In the genomic region with DNA sequence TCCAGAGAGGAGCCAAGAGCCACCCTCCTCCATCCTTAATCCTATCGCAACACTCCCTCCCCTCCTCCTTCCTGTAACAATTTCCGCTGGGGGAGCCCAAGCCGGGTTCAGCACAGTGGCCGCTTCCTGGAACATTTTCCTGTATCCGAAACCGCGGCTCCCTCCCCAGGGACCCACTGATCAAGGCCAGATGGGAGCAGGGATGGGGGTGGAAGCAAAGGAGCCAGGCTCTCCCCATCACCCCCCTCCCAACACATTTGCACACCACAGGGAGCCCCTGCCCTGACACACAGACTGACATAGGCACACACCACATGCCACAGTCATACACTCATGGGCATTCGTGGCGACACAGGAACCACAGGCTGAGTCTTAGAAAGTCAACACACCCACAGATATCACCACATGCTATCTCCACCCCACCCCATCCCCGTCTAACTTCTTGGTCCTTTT, we compare ENCODE assay signal across 7 mouse cellular contexts. TPM values are rescaled to one million over a fixed set of nuclear protein-coding genes. Genes with fewer than 3 reads are reported as not detected.
DNase-seq lines count a peak whose midpoint lies in the region; ATAC-seq and TF ChIP-seq lines count a peak whose summit lies in the region.

No protein-coding gene starts in this region.

- WGBS in lung, adult 2 months, result 6% methylated on average over 10 of the region's 10 CpGs
- WGBS in neural tube, embryonic 13.5 days, result 3% methylated on average over 10 of the region's 10 CpGs

- no peaks in the 10 kb centered on the region for H3K36me3 ChIP-seq in neural tube, embryonic 13.5 days

- 0 out of 2 replicates have a peak, but pooled peaks cover 4% of the 10 kb centered on the region for H3K27me3 ChIP-seq in neural tube, embryonic 13.5 days

- no peaks in the 10 kb centered on the region for H3K4me1 ChIP-seq in lung, adult 2 months (ENCODE audit: control insufficient read depth, insufficient read depth, low read length)
- peaks cover 22% of the 10 kb centered on the region for H3K4me1 ChIP-seq in neural tube, embryonic 13.5 days (replicated peaks)

- no peak for TF ChIP-seq CTCF in lung, adult 2 months (IDR thresholded peaks at IDR 0.05; ENCODE audit: insufficient read depth, low read length)

- peak overlapping the region; percentile 18; the same call in 1 of the 2 replicates for H3K9ac ChIP-seq in neural tube, embryonic 13.5 days

- TF ChIP-seq POLR2A in lung, adult 2 months (IDR thresholded peaks at IDR 0.05; ENCODE audit: borderline replicate concordance, extremely low read depth, low read depth, low read length), result peak; percentile 35; the same call in 1 of the 2 replicates

- H3K4me3 ChIP-seq in lung, adult 2 months (replicated peaks; ENCODE audit: extremely low read depth, low read depth, low read length), result no peak overlapping the region
- H3K4me3 ChIP-seq in neural tube, embryonic 13.5 days, result no peak overlapping the region

- H3K9me3 ChIP-seq in neural tube, embryonic 13.5 days, result no peaks in the 10 kb centered on the region

- ATAC-seq in neural tube, embryonic 13.5 days (ENCODE audit: low read depth), result peak; percentile 19; the same call in 1 of the 2 replicates

- H3K4me2 ChIP-seq in neural tube, embryonic 13.5 days, result peak overlapping the region; percentile 84

- DNase-seq in R1 (ENCODE audit: low read depth, low spot score), result peak; percentile 64
- DNase-seq in embryo, embryonic 10.5 days (ENCODE audit: low spot score), result peak; percentile 66
- DNase-seq in heart, adult 8-10 months (ENCODE audit: low spot score), result peak; percentile 88
- peak; percentile 75 for DNase-seq in kidney, adult 11 months
- DNase-seq in lung, adult 2 months, result no peak
- no peak for DNase-seq in right cerebral cortex, adult 18-20 months

- peak overlapping the region; percentile 73 for H3K27ac ChIP-seq in neural tube, embryonic 13.5 days (replicated peaks)

RNA-seq across cellular contexts. Expression of a gene that starts 10.9 kb away (rescaled TPM):
- not detected for total RNA-seq in heart, adult 8-10 months (2022)
- 0.05 TPM in 1 of 2 replicates, not detected in the other for polyA plus RNA-seq in lung, adult 2 months (2012; rRNA removed)
- polyA plus RNA-seq in neural tube, embryonic 13.5 days (2015; fragmentation: Nextera tagmentation; extraction: Ambion mirVana), result 0.47 and 0.69 TPM in 2 replicates

RNA-seq across cellular contexts. Expression of a gene that starts 27.3 kb away (rescaled TPM):
- total RNA-seq in heart, adult 8-10 months (2022), result 10 to 100 TPM in 3 of 4 experiments, 1 to 10 TPM in 1; 9.8 to 15.0 (median 12.5) TPM
- polyA plus RNA-seq in lung, adult 2 months (2012; rRNA removed), result 21.9 and 27.5 TPM in 2 replicates
- 31.3 and 36.8 TPM in 2 replicates for polyA plus RNA-seq in neural tube, embryonic 13.5 days (2015; fragmentation: Nextera tagmentation; extraction: Ambion mirVana)

RNA-seq across cellular contexts. Expression of a gene that starts 28.1 kb away (rescaled TPM):
- 10 to 100 TPM; 31.8 to 43.8 (median 38.7) TPM for total RNA-seq in heart, adult 8-10 months (2022)
- polyA plus RNA-seq in lung, adult 2 months (2012; rRNA removed), result 18.5 and 20.0 TPM in 2 replicates
- 4.3 and 6.0 TPM in 2 replicates for polyA plus RNA-seq in neural tube, embryonic 13.5 days (2015; fragmentation: Nextera tagmentation; extraction: Ambion mirVana)

RNA-seq across cellular contexts. Expression of a gene that starts 46.3 kb away (rescaled TPM):
- total RNA-seq in heart, adult 8-10 months (2022), result 10 to 100 TPM; 23.2 to 24.6 (median 24.5) TPM
- polyA plus RNA-seq in lung, adult 2 months (2012; rRNA removed), result 50.2 and 53.8 TPM in 2 replicates
- polyA plus RNA-seq in neural tube, embryonic 13.5 days (2015; fragmentation: Nextera tagmentation; extraction: Ambion mirVana), result 74.0 and 82.6 TPM in 2 replicates

RNA-seq across cellular contexts. Expression of a gene that starts 51.9 kb away (rescaled TPM):
- total RNA-seq in heart, adult 8-10 months (2022), result 100 to 1,000 TPM; 300 to 347 (median 339) TPM
- 66.1 and 121 TPM in 2 replicates for polyA plus RNA-seq in lung, adult 2 months (2012; rRNA removed)
- polyA plus RNA-seq in neural tube, embryonic 13.5 days (2015; fragmentation: Nextera tagmentation; extraction: Ambion mirVana), result 438 and 480 TPM in 2 replicates

Comparison
In these comparisons a context has a peak if more than half of its experiments do, and no peak if none do; other contexts are left out.
1. DNase-seq: peak in R1 (single experiment), embryo, embryonic 10.5 days (single experiment), heart, adult 8-10 months (single experiment) and kidney, adult 11 months (single experiment); none in lung, adult 2 months (single experiment) and right cerebral cortex, adult 18-20 months (single experiment).